Mouse (Mus musculus): Measurements from ENCODE around the gene Rpl18a.

DNA sequence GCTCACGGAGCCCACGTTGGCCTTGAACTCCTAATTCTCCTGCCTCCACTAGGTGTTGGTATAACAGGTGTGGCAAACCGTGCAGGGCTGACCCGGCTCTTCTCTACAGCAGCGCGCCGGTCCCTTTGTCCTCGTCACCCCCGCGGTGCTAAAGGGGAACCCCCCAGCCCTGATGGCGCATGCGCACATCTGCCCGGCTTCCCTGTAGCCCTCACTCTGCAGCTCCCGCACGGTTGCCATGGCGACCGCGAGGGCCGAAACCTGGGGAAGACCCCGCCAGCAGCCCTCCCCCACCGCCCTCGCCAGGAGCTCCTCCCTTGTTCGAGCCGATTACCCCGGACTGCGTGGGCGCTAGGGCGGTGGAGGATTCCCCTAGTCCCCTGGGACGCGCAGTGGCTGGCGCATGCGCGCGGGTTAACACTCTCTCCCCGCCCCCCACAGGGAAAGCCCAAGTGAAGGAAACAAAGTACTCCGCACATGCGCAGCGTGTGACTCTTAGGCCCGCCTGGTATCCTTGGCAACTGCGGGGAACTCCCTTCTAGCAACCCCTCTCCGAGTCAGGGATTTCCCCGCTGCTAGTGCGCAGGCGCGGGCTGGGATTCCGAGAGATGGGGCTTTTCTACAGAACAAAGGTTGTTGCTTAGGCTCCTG is 31.7 kb downstream of the Rpl18a start:
- TF ChIP-seq CTCF (IDR thresholded peaks at IDR 0.05; ENCODE audit: borderline replicate concordance, extremely low read depth, insufficient read depth, insufficient read length): no peak
- TF ChIP-seq POLR2A (IDR thresholded peaks at IDR 0.05; ENCODE audit: borderline replicate concordance, extremely low read depth, insufficient read depth, insufficient read length, poor library complexity, severe bottlenecking): peak; percentile 64; the same call in 1 of the 2 replicates
